Mouse (Mus musculus) yolk sac, embryonic 10.5 days (tissue): ENCODE data around the gene Rnf208.
"Not testable (repeated sequence)": the region's sequence is repeated elsewhere in the genome, so short reads cannot be mapped to it uniquely, and the experiment has no call there.

Experiments used
- DNase-seq: peaks from one replicate; pipeline ENCODE4 v3.0.0-alpha.2; 2017; ENCODE audit warnings: low spot score

The Rnf208 gene

GRCm38 (mm10) chr2:25246183-25247072, 4.4 kb downstream of the Rnf208 start, which contains the start of gene AL732309.1:
TSS of gene AL732309.1 (minus strand) at chr2:25246863.
- no peak for DNase-seq

GRCm38 (mm10) chr2:25252331-25252730, 10.3 kb downstream of the Rnf208 start:
- no peak for DNase-seq

- peak; percentile 92 for DNase-seq
These were observed 13.3 kb downstream of the Rnf208 start, which contains the start of gene Tmem203 for GRCm38 (mm10) chr2:25255284-25255779. TSS of gene Tmem203 (plus strand) at chr2:25255439.

- DNase-seq = not testable (repeated sequence)
These were observed 14.5 kb downstream of the Rnf208 start for GRCm38 (mm10) chr2:25256443-25257109.

GRCm38 (mm10) chr2:25257250-25257649, 15.2 kb downstream of the Rnf208 start:
- not testable (repeated sequence) for DNase-seq

- DNase-seq = no peak
These were observed 16.8 kb downstream of the Rnf208 start for GRCm38 (mm10) chr2:25258887-25259286.

- peak; percentile 49 for DNase-seq
These were observed 19.8 kb downstream of the Rnf208 start for GRCm38 (mm10) chr2:25261870-25262269.

- peak; percentile 94 for DNase-seq
These were observed 20.3 kb downstream of the Rnf208 start, which contains the start of gene Tprn for GRCm38 (mm10) chr2:25262291-25262767. TSS of gene Tprn (plus strand) at chr2:25262618.

- no peak for DNase-seq
These were observed 21.0 kb downstream of the Rnf208 start for GRCm38 (mm10) chr2:25262795-25263622.

- DNase-seq = no peak
These were observed 21.7 kb downstream of the Rnf208 start for GRCm38 (mm10) chr2:25263623-25264285.

GRCm38 (mm10) chr2:25264286-25264660, 22.2 kb downstream of the Rnf208 start:
- no peak for DNase-seq

GRCm38 (mm10) chr2:25264851-25265250, 22.8 kb downstream of the Rnf208 start:
- DNase-seq = no peak

GRCm38 (mm10) chr2:25265897-25266656, 24.0 kb downstream of the Rnf208 start:
- DNase-seq = no peak

- DNase-seq = no peak
These were observed 24.7 kb downstream of the Rnf208 start for GRCm38 (mm10) chr2:25266720-25267119.

- DNase-seq = no peak
These were observed 25.2 kb downstream of the Rnf208 start for GRCm38 (mm10) chr2:25267241-25267640.

- DNase-seq = no peak
These were observed 25.8 kb downstream of the Rnf208 start for GRCm38 (mm10) chr2:25267746-25268309.

- DNase-seq = peak; percentile 97
These were observed 29.9 kb downstream of the Rnf208 start, which contains the start of the genes Ssna1 and Anapc2 for GRCm38 (mm10) chr2:25271827-25272511. TSS of gene Ssna1 (minus strand) at chr2:25272438. TSS of gene Anapc2 (plus strand) at chr2:25272478.

- no peak for DNase-seq
These were observed 30.5 kb downstream of the Rnf208 start for GRCm38 (mm10) chr2:25272515-25272914.

GRCm38 (mm10) chr2:25273010-25273409, 31.0 kb downstream of the Rnf208 start:
- DNase-seq = no peak
